Mouse (Mus musculus) erythroblast, embryonic 14.5 days (primary cell): ENCODE measurements around the gene Cc2d2b.

Experiments
- GATA1 ChIP-seq: IDR thresholded peaks from 2 replicates; pipeline ENCODE4 v1.6.1; 2012; ENCODE audit warnings: low read length, inconsistent platforms, mixed read lengths
- TAL1 ChIP-seq: IDR thresholded peaks from 3 replicates; pipeline ENCODE4 v1.6.1; 2012; ENCODE audit warnings: low read length, inconsistent platforms, mixed read lengths

GRCm38 (mm10) chr19:40728213-40728612, 20.3 kb upstream of the Cc2d2b start:
- no peak for TF ChIP-seq GATA1
- TF ChIP-seq TAL1: no peak
